Mouse (Mus musculus) embryonic stem cell, embryonic (primary cell): Measurements from ENCODE around the gene Zfp398.

Experiments used
- CTCF ChIA-PET, 4 experiments: fragments of 300-600 bp in 2 of 4; fragments of 350-600 bp in 2 of 4; sonication (Branson Sonifier 250); formaldehyde crosslinking; loops; one replicate each; lab custom pipeline; 2022; ENCODE audit warnings: inconsistent platforms in 2 of 4; lab: Charles Lee
- POLR2A ChIA-PET, 4 experiments: fragments of 300-600 bp in 2 of 4; fragments of 350-600 bp in 2 of 4; sonication (Branson Sonifier 250); formaldehyde crosslinking; loops; one replicate each; lab custom pipeline; 2022; ENCODE audit warnings: antibody characterized with exemption in 4 of 4, inconsistent platforms in 1 of 4; lab: Charles Lee

The Zfp398 gene

DNA sequence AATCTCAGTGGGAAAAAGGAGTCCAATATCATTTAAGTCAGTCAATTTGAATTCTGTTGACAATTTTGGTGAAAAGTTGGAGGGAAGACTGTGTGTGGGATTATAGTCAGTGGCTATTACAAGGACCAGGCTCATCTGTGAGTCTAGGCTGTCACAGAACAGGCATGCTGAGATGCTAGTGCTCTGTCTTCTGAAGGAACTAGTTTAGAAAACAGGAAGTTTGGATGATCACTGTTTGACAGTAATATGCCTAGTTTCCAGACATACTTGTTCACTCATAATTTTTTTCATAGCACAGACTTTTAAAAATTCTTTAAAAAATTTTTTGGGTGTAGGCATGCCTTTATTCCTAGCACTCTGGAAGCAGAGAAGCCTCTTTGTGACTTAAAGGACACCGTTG, 5.6 kb downstream of the Zfp398 start:
- POLR2A ChIA-PET, result no interaction called here

DNA sequence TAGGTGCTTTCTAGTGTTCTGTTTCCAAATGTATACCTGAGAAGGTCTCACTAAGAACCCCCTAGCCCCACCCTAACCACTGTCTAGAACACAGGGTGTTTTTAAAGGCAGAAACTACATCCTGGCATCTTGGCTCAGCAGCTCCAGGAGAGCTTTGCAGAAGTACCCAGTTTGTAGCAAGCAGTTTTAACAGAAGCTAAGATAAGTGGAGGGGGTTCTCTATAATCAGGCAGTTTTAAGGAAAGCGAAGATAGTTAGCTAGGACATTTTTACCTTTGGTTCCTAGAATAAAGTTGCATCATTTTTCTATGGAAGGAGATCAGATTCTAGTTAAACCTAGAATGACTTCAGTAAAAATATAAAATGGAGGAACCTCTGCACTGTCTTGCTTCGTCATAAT, 6.4 kb downstream of the Zfp398 start:
- CTCF ChIA-PET, result no interaction called here
- POLR2A ChIA-PET, result no interaction called here

More for the DNA sequence above, 5.6 kb downstream of the Zfp398 start:
- CTCF ChIA-PET, result no interaction called here

DNA sequence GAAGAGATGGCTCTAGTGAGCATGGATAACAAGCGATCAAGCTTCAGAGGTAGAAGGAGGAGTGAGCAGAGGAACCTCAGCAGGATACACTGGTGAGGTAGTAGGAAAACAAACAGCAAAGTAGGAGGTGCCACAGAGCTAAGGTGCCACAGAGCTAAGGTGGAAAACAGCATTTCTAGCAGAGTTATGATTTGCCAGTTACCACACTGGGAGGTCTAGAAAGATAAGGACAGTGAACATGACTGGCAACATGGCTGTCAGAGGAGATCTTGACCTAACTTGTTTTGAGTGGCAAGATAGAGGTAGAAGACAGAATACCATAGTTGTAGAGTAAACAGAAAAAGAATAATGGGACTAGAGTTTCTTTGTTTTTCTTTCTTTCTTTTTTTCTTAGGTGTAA, 6.9 kb downstream of the Zfp398 start:
- ChIA-PET CTCF (no interaction called here), POLR2A (no interaction called here)

DNA sequence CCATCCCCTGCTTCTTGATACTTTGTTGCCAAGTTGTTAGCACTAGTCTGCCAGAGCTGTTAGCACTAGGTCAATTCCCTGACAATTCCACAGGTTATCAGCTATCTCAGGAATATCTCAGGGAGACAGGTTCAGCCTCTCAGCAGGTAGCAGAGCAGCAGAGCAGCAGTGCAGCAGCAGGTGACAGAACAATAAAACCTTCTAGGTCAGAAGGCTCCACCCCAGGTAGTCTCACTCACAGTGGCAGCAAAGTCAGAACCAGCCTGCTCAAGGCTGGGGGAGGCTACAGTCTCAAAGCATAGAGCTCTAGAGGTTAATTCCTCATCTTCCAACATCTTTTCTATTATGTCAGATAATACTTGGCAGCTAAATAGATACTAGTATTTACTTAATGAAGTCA, 10.3 kb downstream of the Zfp398 start:
- ChIA-PET POLR2A (interaction anchor here in 2 of 4 experiments (0.9 to 2.9 kb wide), 7 partner anchors 10 to 170 kb away, joined by 3 to 23 read pairs (median 4); partner anchors contain the start of genes Zfp398 (in 2 of the 2) and Zfp282 (in 1 of the 2)), CTCF (interaction anchor here in 3 of 4 experiments (0.6 to 1.5 kb wide), 4 partner anchors 10 to 131 kb away, joined by 3 to 13 read pairs (median 6); partner anchors contain the start of gene Zfp398 (in 3 of the 3))

DNA sequence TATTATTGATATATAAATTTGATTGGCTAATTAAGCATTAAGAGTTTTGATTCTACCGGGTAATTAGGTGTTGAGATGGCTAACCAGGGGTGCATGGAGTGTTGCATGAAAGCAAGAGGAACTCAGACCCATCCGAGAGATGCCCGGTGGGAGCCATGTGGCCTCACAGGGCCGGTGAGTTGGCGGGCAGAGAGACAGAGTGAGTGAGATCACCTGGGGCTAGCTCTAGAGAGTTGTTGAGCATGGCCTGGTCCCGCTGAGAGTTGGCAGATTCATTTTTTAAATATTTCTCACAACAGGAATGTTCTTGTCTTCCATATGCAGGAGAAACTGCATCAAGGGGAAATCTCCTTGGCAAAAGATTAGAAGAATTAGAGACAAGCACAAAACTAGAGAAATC, 21.8 kb downstream of the Zfp398 start:
- CTCF ChIA-PET, result interaction anchor here in 2 of 4 experiments (1.1 to 1.3 kb wide), 3 partner anchors 20 to 159 kb away, joined by 3 to 4 read pairs (median 3); partner anchors contain the start of genes Zfp282 (in 1 of the 2) and Zfp398 (in 1 of the 2)
- POLR2A ChIA-PET, result interaction anchor here in 1 of 4 experiments (2.9 kb wide), 1 partner anchor 11 kb away, joined by 23 read pairs; no protein-coding TSS in a partner anchor

DNA sequence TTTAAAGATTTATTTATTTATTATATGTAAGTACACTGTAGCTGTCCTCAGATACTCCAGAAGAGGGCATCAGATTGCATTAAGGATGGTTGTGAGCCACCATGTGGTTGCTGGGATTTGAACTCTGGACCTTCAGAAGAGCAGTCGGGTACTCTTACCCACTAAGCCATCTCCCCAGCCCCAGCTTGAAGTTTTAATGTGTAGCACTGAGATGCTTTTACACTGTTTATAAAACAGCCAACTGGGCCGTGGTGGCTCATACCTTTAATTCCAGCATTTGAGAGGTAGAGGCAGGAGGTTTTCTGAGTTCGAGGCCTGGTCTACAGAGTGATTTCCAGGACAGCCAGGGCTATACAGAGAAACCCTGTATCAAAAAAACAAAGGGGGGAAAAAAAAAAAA, 22.3 kb downstream of the Zfp398 start:
- ChIA-PET POLR2A (interaction anchor here in 1 of 4 experiments (0.6 to 0.8 kb wide), 2 partner anchors 19 to 20 kb away, joined by 3 read pairs; partner anchors contain the start of gene Zfp282), CTCF (interaction anchor here in 2 of 4 experiments (1.1 to 1.3 kb wide), 3 partner anchors 19 to 159 kb away, joined by 3 to 4 read pairs (median 3); partner anchors contain the start of genes Zfp282 (in 1 of the 2) and Zfp398 (in 1 of the 2))

DNA sequence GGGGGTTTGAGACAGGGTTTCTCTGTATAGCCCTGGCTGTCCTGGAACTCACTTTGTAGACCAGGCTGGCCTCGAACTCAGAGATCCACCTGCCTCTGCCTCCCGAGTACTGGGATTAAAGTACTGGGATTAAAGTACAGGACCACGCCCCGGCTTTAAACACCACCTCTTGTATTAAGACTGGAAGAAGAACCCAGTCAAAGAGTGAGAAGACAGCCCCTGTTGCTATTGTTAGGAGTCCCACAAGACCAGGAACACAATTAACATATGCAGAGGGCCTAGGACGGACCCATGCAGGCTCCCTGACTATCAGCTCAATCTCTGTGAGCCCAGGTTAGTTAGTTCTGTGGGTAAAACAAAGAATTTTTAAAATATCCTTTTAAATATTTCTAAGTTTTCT, 36.8 kb downstream of the Zfp398 start:
- ChIA-PET POLR2A (interaction anchor here in 1 of 4 experiments (1.4 kb wide), 1 partner anchor 37 kb away, joined by 3 read pairs; the partner anchor contains the start of gene Zfp398), CTCF (no interaction called here)

DNA sequence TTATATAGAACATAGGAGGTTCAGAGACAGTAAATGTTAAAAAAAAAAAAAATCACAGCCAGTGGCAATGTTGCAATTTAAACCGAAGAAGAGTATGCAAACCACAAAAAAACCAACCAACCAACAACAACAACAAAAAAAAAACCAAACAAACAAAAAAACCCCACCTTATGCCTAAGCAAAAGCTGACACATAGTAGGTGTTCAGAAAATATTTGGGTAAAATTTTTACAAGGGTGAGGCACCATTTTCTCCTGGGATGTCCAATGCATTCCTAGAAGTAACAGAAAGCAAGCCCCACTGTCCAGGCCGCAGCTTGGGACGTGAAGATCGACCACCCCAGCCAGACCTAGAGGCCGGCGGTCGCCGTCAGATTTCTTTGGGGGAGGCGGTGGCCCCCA, 41.6 kb downstream of the Zfp398 start, which contains the start of gene Zfp282:
Gene Zfp282 (plus strand): TSS at position 147 of the 400 bp plus-strand sequence.
- ChIA-PET CTCF (interaction anchor here (0.7 to 1.8 kb wide), 13 partner anchors 8 to 102 kb away, joined by 3 to 13 read pairs (median 3); partner anchors contain the start of genes Zfp398 (in 2 of the 4) and Zfp956 (in 1 of the 4)), POLR2A (interaction anchor here (0.7 to 2.5 kb wide), 27 partner anchors 10 to 187 kb away, joined by 3 to 13 read pairs (median 3); partner anchors contain the start of genes Pdia4 (in 2 of the 4) and Zfp398 (in 2 of the 4))

DNA sequence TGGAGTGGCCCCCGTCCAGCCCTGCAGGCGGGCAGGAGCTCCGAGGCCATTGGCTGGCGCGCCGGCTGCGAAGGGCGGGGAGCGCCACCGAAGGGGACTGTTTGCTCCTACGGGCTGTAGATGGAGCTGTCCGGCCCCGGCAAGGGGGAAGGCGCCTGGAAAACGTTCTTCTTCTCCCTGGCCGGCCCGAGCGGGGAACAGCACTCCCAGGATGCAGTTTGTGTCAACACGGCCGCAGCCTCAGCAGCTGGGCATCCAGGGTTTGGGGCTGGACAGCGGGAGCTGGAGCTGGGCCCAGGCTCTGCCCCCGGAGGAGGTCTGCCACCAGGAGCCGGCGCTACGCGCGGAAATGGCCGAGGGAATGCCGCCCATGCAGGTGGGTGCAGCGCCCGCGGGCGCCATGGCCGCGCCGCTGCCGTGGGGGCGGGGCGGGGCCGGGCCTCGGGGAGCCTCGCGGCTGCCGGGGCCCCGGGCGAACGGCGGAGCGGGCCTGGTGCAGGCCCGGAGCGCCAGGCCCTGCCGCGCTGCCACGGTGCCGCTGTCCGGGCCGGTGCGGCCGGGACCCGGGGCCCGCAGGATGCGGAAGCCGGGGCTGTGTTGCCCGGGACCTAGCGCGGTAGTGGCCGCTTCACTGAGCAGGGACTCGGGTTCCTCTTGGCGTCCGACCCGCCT, 42.1 kb downstream of the Zfp398 start:
- POLR2A ChIA-PET, result interaction anchor here (0.6 to 2.5 kb wide), 29 partner anchors 11 to 187 kb away, joined by 3 to 13 read pairs (median 3); partner anchors contain the start of genes Pdia4 (in 2 of the 4) and Zfp398 (in 2 of the 4)
- CTCF ChIA-PET, result interaction anchor here (0.5 to 1.8 kb wide), 15 partner anchors 8 to 102 kb away, joined by 3 to 20 read pairs (median 3); partner anchors contain the start of genes Zfp398 (in 2 of the 4) and Zfp956 (in 1 of the 4)

DNA sequence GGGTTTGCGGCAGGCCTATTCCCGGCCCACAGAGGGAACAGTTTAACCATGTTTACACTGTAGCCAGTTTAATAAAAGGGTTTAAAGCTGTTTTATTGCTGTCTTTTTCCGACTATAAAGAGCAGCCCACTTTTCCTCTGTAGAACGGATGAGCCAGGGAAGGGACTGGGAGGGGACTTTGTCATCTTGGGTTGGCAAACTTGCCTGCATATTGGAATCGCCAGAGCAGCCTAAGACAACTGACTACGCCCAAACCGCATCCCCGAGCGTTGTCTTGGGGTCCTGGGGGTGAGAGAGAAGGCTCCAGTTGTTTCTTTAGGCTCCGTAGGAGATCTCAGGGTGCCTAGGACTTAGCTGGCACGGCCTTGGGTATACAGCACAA, 42.7 kb downstream of the Zfp398 start:
- CTCF ChIA-PET, result interaction anchor here in 3 of 4 experiments (0.5 to 1.8 kb wide), 5 partner anchors 12 to 101 kb away, joined by 3 to 20 read pairs (median 8); partner anchors contain the start of gene Zfp398 (in 1 of the 3)
- POLR2A ChIA-PET, result interaction anchor here in 3 of 4 experiments (0.6 to 2.5 kb wide), 14 partner anchors 11 to 186 kb away, joined by 3 to 11 read pairs (median 4); partner anchors contain the start of gene Pdia4 (in 2 of the 3)

DNA sequence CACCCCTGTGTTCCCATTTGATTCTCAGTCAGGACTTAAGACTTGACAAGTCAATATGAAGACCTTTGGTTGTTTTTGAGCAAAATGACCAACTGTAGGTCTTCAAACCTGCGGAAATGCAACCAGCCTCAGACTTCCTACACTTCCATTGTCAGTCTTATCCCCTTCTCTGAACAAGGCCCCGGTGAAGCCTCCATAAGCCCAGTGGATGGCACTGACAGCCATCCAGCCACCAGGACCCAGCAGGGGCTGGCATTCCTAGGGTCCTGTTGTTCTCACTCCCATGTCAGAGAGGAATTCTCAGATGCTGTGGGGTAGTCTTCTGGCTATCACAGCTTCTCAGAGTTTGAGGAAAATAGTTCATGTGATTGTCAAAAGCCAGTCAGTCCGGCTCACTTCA, 43.1 kb downstream of the Zfp398 start:
- ChIA-PET POLR2A (interaction anchor here in 2 of 4 experiments (0.6 to 2.5 kb wide), 9 partner anchors 10 to 71 kb away, joined by 3 to 11 read pairs (median 3); partner anchors contain the start of gene Pdia4 (in 1 of the 2)), CTCF (interaction anchor here in 2 of 4 experiments (1.4 to 1.7 kb wide), 2 partner anchors 13 to 43 kb away, joined by 3 to 13 read pairs; partner anchors contain the start of gene Zfp398 (in 1 of the 2))

DNA sequence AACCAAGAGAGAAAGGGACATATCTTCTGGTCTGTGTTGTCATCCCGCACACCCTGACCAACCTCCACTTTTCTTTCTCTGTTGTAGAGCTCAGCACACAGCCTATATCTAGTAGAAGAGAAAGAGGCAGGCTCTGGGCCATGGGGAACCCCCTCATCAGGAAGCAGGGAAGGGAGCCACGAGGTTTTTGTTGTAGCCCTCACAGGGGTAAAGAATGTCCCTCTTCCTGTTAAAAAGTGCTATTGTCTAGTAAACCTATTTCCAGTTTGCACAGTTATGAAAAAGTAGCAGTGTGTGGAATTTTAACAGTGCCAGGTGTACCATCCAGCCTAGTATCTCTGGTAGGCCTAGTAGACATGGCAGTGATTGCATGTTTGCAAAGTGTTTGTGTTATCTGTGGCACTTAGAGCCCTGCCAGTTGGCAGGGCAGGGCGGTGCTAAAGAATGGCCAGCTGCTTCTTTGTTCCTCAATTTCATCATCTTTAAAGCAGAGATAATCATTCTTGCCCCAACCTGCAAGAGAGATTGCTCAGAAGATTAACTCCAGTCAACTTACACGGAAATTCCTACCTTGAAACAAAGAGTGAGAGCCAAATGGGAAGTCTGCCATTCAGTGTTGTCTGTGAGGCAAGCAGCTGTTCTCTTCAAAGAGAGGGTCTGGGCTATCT, 43.7 kb downstream of the Zfp398 start:
- ChIA-PET POLR2A (interaction anchor here in 3 of 4 experiments (0.9 to 2.2 kb wide), 7 partner anchors 9 to 70 kb away, joined by 3 to 8 read pairs (median 3); no protein-coding TSS in a partner anchor), CTCF (interaction anchor here in 2 of 4 experiments (0.6 kb wide), 2 partner anchors 48 to 107 kb away, joined by 3 read pairs; no protein-coding TSS in a partner anchor)

DNA sequence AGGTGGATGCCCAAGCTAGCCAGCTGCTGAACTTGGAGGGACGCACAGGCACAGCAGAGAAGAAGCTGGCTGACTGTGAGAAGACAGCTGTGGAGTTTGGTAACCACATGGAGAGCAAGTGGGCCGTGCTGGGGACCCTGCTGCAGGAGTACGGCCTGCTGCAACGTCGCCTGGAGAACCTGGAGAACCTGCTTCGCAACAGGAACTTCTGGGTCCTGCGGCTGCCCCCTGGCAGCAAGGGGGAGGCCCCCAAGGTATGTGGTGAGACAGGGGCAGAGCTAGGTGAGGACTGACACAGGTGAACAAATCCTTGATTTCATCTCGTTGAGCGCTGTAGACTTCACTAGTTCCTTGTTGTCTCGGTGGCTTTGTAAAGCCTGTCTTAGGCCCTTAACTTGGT, 44.7 kb downstream of the Zfp398 start:
- ChIA-PET POLR2A (interaction anchor here in 2 of 4 experiments (1.1 to 2.2 kb wide), 2 partner anchors 25 to 41 kb away, joined by 3 to 4 read pairs; no protein-coding TSS in a partner anchor), CTCF (no interaction called here)

DNA sequence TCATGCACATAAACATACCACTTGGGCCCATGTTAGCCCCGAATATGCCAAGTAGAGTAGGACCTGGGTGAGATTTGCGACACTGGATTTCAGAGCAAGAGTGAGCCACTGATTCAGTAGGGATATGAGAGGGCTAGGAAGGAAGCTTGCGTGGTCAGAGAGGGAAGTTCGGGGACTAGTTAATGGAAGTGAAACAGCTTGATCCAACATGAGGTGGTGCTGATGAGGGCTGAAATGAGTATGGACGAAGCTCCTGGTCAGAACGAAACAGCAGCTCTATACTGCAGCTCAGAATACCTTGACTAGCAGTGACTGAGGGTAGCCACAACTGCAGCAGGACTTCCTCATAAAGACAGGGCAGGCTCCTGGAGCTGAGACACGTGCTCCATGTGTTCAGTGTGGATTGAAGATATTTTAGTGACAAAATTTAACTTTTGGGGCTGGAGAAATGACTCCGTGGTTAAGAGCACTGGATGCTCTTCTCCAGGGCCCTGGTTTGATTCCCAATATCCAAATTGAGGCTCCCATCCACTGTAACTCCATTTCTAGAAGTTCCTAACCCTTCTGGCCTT, 53.4 kb downstream of the Zfp398 start:
- ChIA-PET POLR2A (interaction anchor here in 3 of 4 experiments (0.5 to 1.4 kb wide), 4 partner anchors 10 to 65 kb away, joined by 3 to 4 read pairs (median 3); partner anchors contain the start of genes Zfp282 (in 1 of the 3) and Zfp956 (in 1 of the 3)), CTCF (interaction anchor here in 1 of 4 experiments (1.0 kb wide), 1 partner anchor 197 kb away, joined by 3 read pairs; the partner anchor contains the start of gene Zfp746)

DNA sequence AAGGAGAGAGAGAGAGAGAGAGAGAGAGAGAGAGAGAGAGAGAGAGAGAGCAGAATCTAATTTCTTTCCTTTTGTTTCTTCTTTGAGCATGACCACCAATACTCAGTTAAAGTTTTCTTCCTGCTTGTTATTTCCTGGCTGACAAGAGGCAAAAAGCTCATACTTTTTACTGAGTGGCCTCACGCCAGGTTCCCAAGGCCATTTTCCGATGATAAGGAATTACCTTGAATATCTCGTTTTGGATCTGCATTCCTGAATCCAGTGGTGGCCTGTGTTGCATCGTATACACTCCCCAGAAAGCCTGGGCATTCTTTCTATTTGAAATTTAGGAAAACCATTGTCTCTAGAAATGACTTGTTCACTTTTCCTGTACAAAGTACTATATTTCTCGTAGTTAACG, 64.0 kb downstream of the Zfp398 start:
- POLR2A ChIA-PET, result interaction anchor here in 1 of 4 experiments (0.7 kb wide), 1 partner anchor 10 kb away, joined by 4 read pairs; no protein-coding TSS in a partner anchor
- CTCF ChIA-PET, result no interaction called here

DNA sequence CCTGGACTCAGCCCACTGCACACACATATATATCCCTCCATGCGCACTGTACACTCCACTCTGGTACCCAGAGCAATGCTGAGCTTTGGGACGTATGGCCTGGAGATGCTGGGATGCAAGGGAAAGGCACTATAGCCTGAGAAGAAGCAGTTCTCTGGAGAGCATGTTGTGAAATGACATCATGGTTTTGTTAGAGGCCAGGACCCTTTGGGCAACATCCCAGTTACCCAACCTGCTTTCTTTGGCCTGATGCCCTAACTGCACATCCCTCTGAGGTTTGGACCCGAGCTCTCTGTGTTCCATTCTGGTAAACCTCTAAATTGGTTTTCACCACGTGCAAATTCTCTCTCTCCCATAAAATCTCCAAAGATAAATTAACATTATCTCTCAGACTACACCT, 68.1 kb downstream of the Zfp398 start:
- ChIA-PET CTCF (interaction anchor here in 1 of 4 experiments (1.9 kb wide), 1 partner anchor 26 kb away, joined by 8 read pairs; the partner anchor contains the start of gene Zfp282), POLR2A (interaction anchor here in 2 of 4 experiments (1.2 to 2.4 kb wide), 4 partner anchors 11 to 25 kb away, joined by 3 to 10 read pairs (median 8); partner anchors contain the start of gene Zfp212 (in 1 of the 2))

DNA sequence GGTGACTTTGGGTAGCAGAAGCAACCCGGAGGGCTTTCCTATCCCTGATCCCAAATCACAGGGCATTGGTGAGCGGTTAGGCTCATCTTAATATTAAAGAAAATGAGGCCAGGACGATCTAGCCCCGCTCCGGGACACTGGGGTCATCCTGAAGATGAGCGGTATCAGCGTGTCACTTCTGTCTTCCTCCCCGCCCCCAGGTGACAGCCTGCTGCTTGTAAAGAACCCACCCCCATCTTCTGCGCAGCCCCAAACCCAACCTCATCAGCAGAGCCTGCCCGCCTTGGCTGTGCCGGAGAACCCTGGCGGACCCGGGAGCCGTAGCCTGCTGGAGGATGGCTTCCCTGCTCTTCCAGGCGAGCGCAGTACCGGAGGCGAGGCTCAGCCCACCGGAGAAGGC, 68.9 kb downstream of the Zfp398 start:
- ChIA-PET CTCF (interaction anchor here in 2 of 4 experiments (0.6 to 1.9 kb wide), 5 partner anchors 8 to 69 kb away, joined by 3 to 8 read pairs (median 5); partner anchors contain the start of genes Zfp398 (in 2 of the 2) and Zfp282 (in 1 of the 2)), POLR2A (interaction anchor here (0.6 to 3.0 kb wide), 20 partner anchors 9 to 144 kb away, joined by 3 to 11 read pairs (median 4); partner anchors contain the start of genes Pdia4 (in 1 of the 4), Zfp212 (in 1 of the 4), Zfp282 (in 1 of the 4) and Zfp398 (in 1 of the 4))
